Mouse (Mus musculus): ENCODE measurements around the gene Egfl7. TPM values are rescaled to one million over a fixed set of nuclear protein-coding genes. Genes with fewer than 3 reads are reported as not detected.

The Egfl7 gene
- polyA plus RNA-seq, 1 experiment: 1.5 TPM

GRCm38 (mm10) chr2:26617928-26618327, 38.1 kb downstream of the Egfl7 start:
- no peak overlapping the region for H3K27ac ChIP-seq (ENCODE audit: insufficient read depth, low read depth, low read length)

DNA sequence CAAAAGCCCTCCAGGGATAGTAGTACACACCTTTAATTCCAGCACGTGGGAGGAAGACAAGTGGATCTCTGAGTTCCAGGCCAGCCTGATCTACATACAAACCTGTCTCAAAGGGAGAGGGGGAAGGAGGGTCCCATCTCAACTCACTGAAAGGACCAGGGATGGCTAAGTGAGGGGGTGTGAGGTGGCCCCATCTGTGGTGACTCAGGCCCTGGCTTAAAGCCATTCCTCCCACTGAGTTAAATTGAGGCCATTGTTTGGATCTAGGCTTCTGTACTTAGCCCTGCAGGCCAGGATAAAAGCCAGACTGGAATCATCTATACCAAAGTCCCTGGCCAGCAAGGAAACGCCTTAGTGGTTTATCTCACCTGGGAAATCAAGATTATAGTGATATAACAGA, 41.4 kb downstream of the Egfl7 start:
- no peak overlapping the region for H3K27ac ChIP-seq (ENCODE audit: insufficient read depth, low read depth, low read length)
- H3K4me1 ChIP-seq (ENCODE audit: control insufficient read depth, insufficient read depth, low read length): no peaks in the 10 kb centered on the region
- no peak overlapping the region for H3K4me3 ChIP-seq (ENCODE audit: insufficient read depth, low read length)
- TF ChIP-seq CTCF (IDR thresholded peaks at IDR 0.05; ENCODE audit: low read depth, low read length) (no peak), POLR2A (IDR thresholded peaks at IDR 0.05; ENCODE audit: borderline replicate concordance, low read depth, low read length) (no peak)

More at GRCm38 (mm10) chr2:26617928-26618327, 38.1 kb downstream of the Egfl7 start:
- H3K4me1 ChIP-seq (ENCODE audit: control insufficient read depth, insufficient read depth, low read length): no peaks in the 10 kb centered on the region
- no peak overlapping the region for H3K4me3 ChIP-seq (ENCODE audit: insufficient read depth, low read length)
- TF ChIP-seq CTCF (IDR thresholded peaks at IDR 0.05; ENCODE audit: low read depth, low read length) (no peak), POLR2A (IDR thresholded peaks at IDR 0.05; ENCODE audit: borderline replicate concordance, low read depth, low read length) (no peak)

DNA sequence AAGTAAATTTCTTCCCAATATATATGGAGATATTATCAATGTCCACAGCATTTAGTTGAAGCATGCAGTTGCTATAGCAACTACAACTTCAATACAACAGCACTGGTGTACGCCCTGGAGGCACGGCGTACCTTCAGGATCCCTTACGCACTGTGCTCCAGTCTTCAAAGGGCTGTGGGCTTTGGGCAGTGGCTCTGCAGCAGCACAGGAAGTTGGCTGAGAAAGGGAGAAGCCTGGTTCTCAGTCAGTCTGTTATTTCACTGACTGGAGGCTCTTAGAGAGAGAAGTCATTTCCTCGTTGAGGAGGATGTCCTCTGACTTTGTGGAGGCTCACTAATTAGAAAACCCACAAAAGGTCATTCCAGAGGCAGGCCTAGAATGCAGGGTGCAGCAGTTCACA, 43.2 kb downstream of the Egfl7 start:
- TF ChIP-seq CTCF (IDR thresholded peaks at IDR 0.05; ENCODE audit: low read depth, low read length) (no peak), POLR2A (IDR thresholded peaks at IDR 0.05; ENCODE audit: borderline replicate concordance, low read depth, low read length) (no peak)
- Histone ChIP-seq H3K4me3 (ENCODE audit: insufficient read depth, low read length) (no peak overlapping the region), H3K27ac (ENCODE audit: insufficient read depth, low read depth, low read length) (no peak overlapping the region), H3K4me1 (ENCODE audit: control insufficient read depth, insufficient read depth, low read length) (peaks cover 2% of the 10 kb centered on the region; the same call in 1 of the 2 replicates)

DNA sequence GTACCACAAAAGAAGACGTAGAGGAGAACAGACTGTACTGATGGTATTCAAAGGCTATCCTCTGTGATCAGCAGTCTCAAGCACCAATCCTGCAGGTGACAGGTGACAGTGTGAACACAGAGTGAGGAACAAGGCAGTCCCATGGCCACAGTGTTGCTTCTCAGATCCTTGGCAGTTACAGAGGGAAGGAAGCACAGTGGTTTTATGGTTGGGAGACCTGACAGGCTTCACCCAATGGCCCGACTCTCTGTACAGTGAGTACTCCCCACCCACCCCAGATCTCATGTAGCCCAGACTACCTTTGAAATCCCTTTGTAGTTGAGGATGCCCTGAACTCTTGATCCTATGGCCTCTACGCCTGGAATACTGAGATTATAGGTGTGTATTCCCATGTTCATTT, 45.6 kb downstream of the Egfl7 start:
- no peak overlapping the region for H3K27ac ChIP-seq (ENCODE audit: insufficient read depth, low read depth, low read length)
- TF ChIP-seq POLR2A (IDR thresholded peaks at IDR 0.05; ENCODE audit: borderline replicate concordance, low read depth, low read length) (no peak), CTCF (IDR thresholded peaks at IDR 0.05; ENCODE audit: low read depth, low read length) (no peak)
- no peak overlapping the region for H3K4me3 ChIP-seq (ENCODE audit: insufficient read depth, low read length)
- peaks cover 3% of the 10 kb centered on the region; the same call in 1 of the 2 replicates for H3K4me1 ChIP-seq (ENCODE audit: control insufficient read depth, insufficient read depth, low read length)

- TF ChIP-seq POLR2A (IDR thresholded peaks at IDR 0.05; ENCODE audit: borderline replicate concordance, low read depth, low read length) (no peak), CTCF (IDR thresholded peaks at IDR 0.05; ENCODE audit: low read depth, low read length) (no peak)
- peaks cover 3% of the 10 kb centered on the region; the same call in 1 of the 2 replicates for H3K4me1 ChIP-seq (ENCODE audit: control insufficient read depth, insufficient read depth, low read length)
- H3K4me3 ChIP-seq (ENCODE audit: insufficient read depth, low read length): no peak overlapping the region
- no peak overlapping the region for H3K27ac ChIP-seq (ENCODE audit: insufficient read depth, low read depth, low read length)
Observed at GRCm38 (mm10) chr2:26626081-26626480, 46.3 kb downstream of the Egfl7 start.

DNA sequence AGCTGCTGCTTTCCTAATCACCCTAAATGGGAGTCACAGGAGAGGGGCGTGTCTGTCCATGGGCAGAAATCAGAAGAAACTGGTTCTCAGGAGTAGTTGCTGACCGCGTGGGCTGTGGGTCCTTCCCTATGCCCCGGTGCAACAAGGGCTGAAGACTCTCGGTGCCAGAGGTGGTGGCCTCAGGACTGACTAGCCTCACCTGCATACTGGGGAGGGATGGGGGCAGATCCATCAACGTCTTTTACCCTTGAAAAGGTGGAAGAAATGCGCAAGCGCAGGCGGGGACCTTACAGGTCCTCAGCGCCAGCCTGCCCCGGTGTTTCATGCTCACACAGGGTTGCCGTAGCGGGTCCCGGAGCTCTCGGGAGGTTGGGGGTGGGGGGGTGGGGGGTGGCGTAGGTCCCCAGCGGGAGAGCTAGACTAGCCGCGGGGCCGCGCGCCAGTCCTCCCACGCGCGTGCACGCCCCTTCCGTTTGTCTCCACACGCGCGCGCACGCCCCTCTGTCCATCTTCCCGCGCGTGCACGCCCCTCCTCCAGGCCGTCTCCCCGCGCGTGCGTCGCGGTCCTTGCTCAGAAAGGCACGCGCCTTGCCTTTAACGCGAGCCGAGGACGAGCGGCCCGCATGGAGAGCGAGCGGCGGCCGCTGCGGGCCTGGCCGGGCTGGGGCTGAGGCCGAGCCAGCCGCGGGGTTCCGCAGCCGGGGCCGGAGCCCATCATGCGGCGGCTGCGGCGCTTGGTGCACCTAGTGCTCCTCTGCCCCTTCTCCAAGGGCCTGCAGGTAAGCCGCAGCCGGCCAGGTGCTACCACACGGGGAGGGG, 48.3 kb downstream of the Egfl7 start, which contains the start of gene Fam69b:
Gene Fam69b, plus strand, starts transcription at position 537 of the 819 bp plus-strand sequence.
- TF ChIP-seq POLR2A (IDR thresholded peaks at IDR 0.05; ENCODE audit: borderline replicate concordance, low read depth, low read length) (no peak), CTCF (IDR thresholded peaks at IDR 0.05; ENCODE audit: low read depth, low read length) (no peak)
- H3K4me1 ChIP-seq (ENCODE audit: control insufficient read depth, insufficient read depth, low read length): peaks cover 3% of the 10 kb centered on the region; the same call in 1 of the 2 replicates
- peak within 1 kb of the TSS; percentile 59 for H3K4me3 ChIP-seq (ENCODE audit: insufficient read depth, low read length)
- H3K27ac ChIP-seq (ENCODE audit: insufficient read depth, low read depth, low read length): no peak within 1 kb of the TSS

DNA sequence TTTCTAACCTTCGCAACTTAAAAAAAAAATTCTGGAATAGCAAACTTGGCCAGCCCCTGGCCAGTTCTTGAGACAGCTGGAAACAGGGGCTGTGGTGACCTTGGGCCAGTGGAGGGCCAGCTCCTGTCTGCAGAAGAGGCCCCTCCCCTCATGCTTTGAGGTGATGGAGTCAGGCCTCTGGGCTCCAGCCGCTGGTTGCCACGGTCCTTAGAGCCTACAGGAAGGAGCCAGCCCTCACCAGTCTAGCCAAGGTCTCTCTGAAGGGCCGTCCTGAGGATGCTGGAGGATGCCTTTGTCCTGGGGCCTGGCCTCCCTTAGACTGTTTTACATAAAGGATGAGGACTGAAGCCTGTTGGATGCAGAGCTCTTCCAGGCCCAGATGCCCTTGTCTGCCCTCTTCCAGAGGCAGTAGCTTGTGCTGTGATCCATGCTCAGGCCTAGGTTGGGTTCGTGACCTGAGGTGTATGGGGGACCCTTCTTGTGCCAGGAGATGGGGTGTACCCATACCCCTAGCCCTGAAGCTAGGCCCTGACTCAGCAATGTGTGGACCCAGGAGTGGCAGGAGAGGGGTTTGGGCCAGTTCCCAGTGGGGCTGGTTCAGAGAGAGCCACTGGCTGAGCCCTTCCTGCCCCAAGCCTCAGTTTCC, 49.1 kb downstream of the Egfl7 start:
- H3K4me1 ChIP-seq (ENCODE audit: control insufficient read depth, insufficient read depth, low read length): peaks cover 3% of the 10 kb centered on the region; the same call in 1 of the 2 replicates
- no peak overlapping the region for H3K27ac ChIP-seq (ENCODE audit: insufficient read depth, low read depth, low read length)
- peak overlapping the region; percentile 59 for H3K4me3 ChIP-seq (ENCODE audit: insufficient read depth, low read length)
- TF ChIP-seq POLR2A (IDR thresholded peaks at IDR 0.05; ENCODE audit: borderline replicate concordance, low read depth, low read length): no peak
- no peak for TF ChIP-seq CTCF (IDR thresholded peaks at IDR 0.05; ENCODE audit: low read depth, low read length)

GRCm38 (mm10) chr2:26632541-26633395, 53.0 kb downstream of the Egfl7 start:
- TF ChIP-seq POLR2A (IDR thresholded peaks at IDR 0.05; ENCODE audit: borderline replicate concordance, low read depth, low read length): no peak
- TF ChIP-seq CTCF (IDR thresholded peaks at IDR 0.05; ENCODE audit: low read depth, low read length): no peak
- no peak overlapping the region for H3K4me3 ChIP-seq (ENCODE audit: insufficient read depth, low read length)
- peaks cover 4% of the 10 kb centered on the region for H3K4me1 ChIP-seq (ENCODE audit: control insufficient read depth, insufficient read depth, low read length)
- no peak overlapping the region for H3K27ac ChIP-seq (ENCODE audit: insufficient read depth, low read depth, low read length)

DNA sequence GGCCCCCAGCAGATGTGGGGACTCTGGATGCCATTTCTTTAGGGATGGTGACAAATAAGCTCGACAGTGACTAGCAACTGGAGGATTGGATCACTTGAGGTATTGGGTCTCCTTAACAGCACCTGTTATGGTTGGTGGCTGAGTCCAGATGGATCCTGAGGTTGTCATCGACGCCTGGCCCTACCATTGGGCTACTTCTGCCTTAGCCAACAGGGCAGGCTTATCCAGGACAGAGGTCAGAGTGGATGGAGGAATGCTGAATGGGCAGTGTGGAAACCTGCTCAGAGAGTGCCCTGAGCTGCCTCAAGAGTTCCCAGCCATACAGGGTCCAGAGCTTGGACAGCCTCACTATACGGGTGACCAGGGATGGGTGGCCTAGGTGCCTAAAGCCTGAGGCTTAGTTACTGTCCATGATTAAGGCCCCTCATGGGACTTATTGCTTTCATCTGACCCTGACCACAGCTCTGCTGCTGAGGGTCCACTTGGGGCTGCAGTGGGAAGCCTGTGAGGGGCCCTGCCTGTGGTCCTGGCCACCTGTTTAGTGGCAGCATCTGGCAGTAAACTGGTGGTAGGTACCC, 54.2 kb downstream of the Egfl7 start:
- no peak for TF ChIP-seq POLR2A (IDR thresholded peaks at IDR 0.05; ENCODE audit: borderline replicate concordance, low read depth, low read length)
- no peak for TF ChIP-seq CTCF (IDR thresholded peaks at IDR 0.05; ENCODE audit: low read depth, low read length)
- Histone ChIP-seq H3K4me3 (ENCODE audit: insufficient read depth, low read length) (no peak overlapping the region), H3K27ac (ENCODE audit: insufficient read depth, low read depth, low read length) (no peak overlapping the region), H3K4me1 (ENCODE audit: control insufficient read depth, insufficient read depth, low read length) (peaks cover 10% of the 10 kb centered on the region)
